Mouse (Mus musculus): ENCODE data around the gene Lemd2. TPM values are rescaled to one million over a fixed set of nuclear protein-coding genes. Genes with fewer than 3 reads are reported as not detected.
A peak's percentile ranks its signal among the peaks of the same experiment; 100 is the strongest.

Lemd2 gene
- total and polyA plus RNA-seq, 3 experiments: 30.0 to 38.3 (median 31.4) TPM

- DNase-seq: no peak
- intact Hi-C loops (cut with DNase I): loop anchor here (5.0 kb wide), 1 partner anchor 159 kb away; no protein-coding TSS in a partner anchor
- Histone ChIP-seq H3K79me2 (replicated peaks; ENCODE audit: control insufficient read depth, insufficient read depth, low read length) (no peaks in the 10 kb centered on the region), H3K27me3 (ENCODE audit: control insufficient read depth, insufficient read depth, low read length) (no peaks in the 10 kb centered on the region), H3K36me3 (ENCODE audit: control insufficient read depth, insufficient read depth, low read length) (no peaks in the 10 kb centered on the region), H3K4me3 (no peak overlapping the region), H3K27ac (no peak overlapping the region), H3K9ac (ENCODE audit: low read depth, low read length) (no peak overlapping the region), H3K4me1 (ENCODE audit: control insufficient read depth, insufficient read depth, low read length) (no peaks in the 10 kb centered on the region)
- TF ChIP-seq POLR2A (IDR thresholded peaks at IDR 0.05; ENCODE audit: insufficient read depth, low read depth, low read length): no peak
- no peak for TF ChIP-seq EP300 (IDR thresholded peaks at IDR 0.05; ENCODE audit: insufficient read depth, low read depth, low read length)
- TF ChIP-seq CTCF (IDR thresholded peaks at IDR 0.05): no peak
- WGBS: 77% methylated on average over 6 of the region's 6 CpGs
Measured at GRCm38 (mm10) chr17:27191189-27191588, 13.1 kb downstream of the Lemd2 start.

- DNase-seq: peak; percentile 46 to 73
- H3K79me2 ChIP-seq (replicated peaks; ENCODE audit: control insufficient read depth, insufficient read depth, low read length): no peaks in the 10 kb centered on the region
- TF ChIP-seq CTCF (IDR thresholded peaks at IDR 0.05) (peak; percentile 98), EP300 (IDR thresholded peaks at IDR 0.05; ENCODE audit: insufficient read depth, low read depth, low read length) (no peak), POLR2A (IDR thresholded peaks at IDR 0.05; ENCODE audit: insufficient read depth, low read depth, low read length) (no peak)
- H3K36me3 ChIP-seq (ENCODE audit: control insufficient read depth, insufficient read depth, low read length): no peaks in the 10 kb centered on the region
- no peak overlapping the region for H3K9ac ChIP-seq (ENCODE audit: low read depth, low read length)
- WGBS: 55% methylated on average over 10 of the region's 10 CpGs
- H3K27me3 ChIP-seq (ENCODE audit: control insufficient read depth, insufficient read depth, low read length): no peaks in the 10 kb centered on the region
- H3K4me3 ChIP-seq: no peak overlapping the region
- H3K4me1 ChIP-seq (ENCODE audit: control insufficient read depth, insufficient read depth, low read length): no peaks in the 10 kb centered on the region
- H3K27ac ChIP-seq: no peak overlapping the region
- intact Hi-C loops (cut with DNase I): loop anchor here (5.0 kb wide), 1 partner anchor 157 kb away; no protein-coding TSS in a partner anchor
Measured at GRCm38 (mm10) chr17:27189640-27190216, 14.5 kb downstream of the Lemd2 start.

GRCm38 (mm10) chr17:27188883-27189282 is 15.4 kb downstream of the Lemd2 start:
- TF ChIP-seq POLR2A (IDR thresholded peaks at IDR 0.05; ENCODE audit: insufficient read depth, low read depth, low read length): no peak
- no peak for TF ChIP-seq EP300 (IDR thresholded peaks at IDR 0.05; ENCODE audit: insufficient read depth, low read depth, low read length)
- TF ChIP-seq CTCF (IDR thresholded peaks at IDR 0.05): no peak
- 68% methylated on average over 9 of the region's 9 CpGs for WGBS

GRCm38 (mm10) chr17:27187059-27187458 is 17.2 kb downstream of the Lemd2 start:
- TF ChIP-seq EP300 (IDR thresholded peaks at IDR 0.05; ENCODE audit: insufficient read depth, low read depth, low read length) (no peak), CTCF (IDR thresholded peaks at IDR 0.05) (no peak), POLR2A (IDR thresholded peaks at IDR 0.05; ENCODE audit: insufficient read depth, low read depth, low read length) (no peak)
- H3K27me3 ChIP-seq (ENCODE audit: control insufficient read depth, insufficient read depth, low read length): no peaks in the 10 kb centered on the region

More at GRCm38 (mm10) chr17:27188883-27189282, 15.4 kb downstream of the Lemd2 start:
- intact Hi-C loops (cut with DNase I): no loop called here
- H3K4me1 ChIP-seq (ENCODE audit: control insufficient read depth, insufficient read depth, low read length): no peaks in the 10 kb centered on the region
- H3K4me3 ChIP-seq: no peak overlapping the region
- H3K27me3 ChIP-seq (ENCODE audit: control insufficient read depth, insufficient read depth, low read length): no peaks in the 10 kb centered on the region
- H3K9ac ChIP-seq (ENCODE audit: low read depth, low read length): no peak overlapping the region
- H3K27ac ChIP-seq: no peak overlapping the region
- H3K36me3 ChIP-seq (ENCODE audit: control insufficient read depth, insufficient read depth, low read length): no peaks in the 10 kb centered on the region
- H3K79me2 ChIP-seq (replicated peaks; ENCODE audit: control insufficient read depth, insufficient read depth, low read length): no peaks in the 10 kb centered on the region
- no peak for DNase-seq

GRCm38 (mm10) chr17:27186068-27186467 is 18.2 kb downstream of the Lemd2 start:
- no peaks in the 10 kb centered on the region for H3K4me1 ChIP-seq (ENCODE audit: control insufficient read depth, insufficient read depth, low read length)
- no peak for DNase-seq
- no peaks in the 10 kb centered on the region for H3K79me2 ChIP-seq (replicated peaks; ENCODE audit: control insufficient read depth, insufficient read depth, low read length)
- no peak overlapping the region for H3K4me3 ChIP-seq
- H3K9ac ChIP-seq (ENCODE audit: low read depth, low read length): no peak overlapping the region
- H3K27ac ChIP-seq: no peak overlapping the region
- H3K36me3 ChIP-seq (ENCODE audit: control insufficient read depth, insufficient read depth, low read length): no peaks in the 10 kb centered on the region
- WGBS: 86% methylated on average over 3 of the region's 3 CpGs
- intact Hi-C loops (cut with DNase I): no loop called here
- TF ChIP-seq EP300 (IDR thresholded peaks at IDR 0.05; ENCODE audit: insufficient read depth, low read depth, low read length) (no peak), CTCF (IDR thresholded peaks at IDR 0.05) (no peak), POLR2A (IDR thresholded peaks at IDR 0.05; ENCODE audit: insufficient read depth, low read depth, low read length) (no peak)
- no peaks in the 10 kb centered on the region for H3K27me3 ChIP-seq (ENCODE audit: control insufficient read depth, insufficient read depth, low read length)

More at GRCm38 (mm10) chr17:27187059-27187458, 17.2 kb downstream of the Lemd2 start:
- H3K36me3 ChIP-seq (ENCODE audit: control insufficient read depth, insufficient read depth, low read length): no peaks in the 10 kb centered on the region
- intact Hi-C loops (cut with DNase I): no loop called here
- H3K4me3 ChIP-seq: no peak overlapping the region
- no peaks in the 10 kb centered on the region for H3K79me2 ChIP-seq (replicated peaks; ENCODE audit: control insufficient read depth, insufficient read depth, low read length)
- no peak for DNase-seq
- no peak overlapping the region for H3K27ac ChIP-seq
- no peaks in the 10 kb centered on the region for H3K4me1 ChIP-seq (ENCODE audit: control insufficient read depth, insufficient read depth, low read length)
- H3K9ac ChIP-seq (ENCODE audit: low read depth, low read length): no peak overlapping the region
- 62% methylated on average over 5 of the region's 5 CpGs for WGBS

- H3K27me3 ChIP-seq (ENCODE audit: control insufficient read depth, insufficient read depth, low read length): no peaks in the 10 kb centered on the region
- H3K27ac ChIP-seq: no peak overlapping the region
- no peak overlapping the region for H3K9ac ChIP-seq (ENCODE audit: low read depth, low read length)
- WGBS: 84% methylated on average over 12 of the region's 12 CpGs
- DNase-seq: no peak
- no peaks in the 10 kb centered on the region for H3K36me3 ChIP-seq (ENCODE audit: control insufficient read depth, insufficient read depth, low read length)
- H3K79me2 ChIP-seq (replicated peaks; ENCODE audit: control insufficient read depth, insufficient read depth, low read length): no peaks in the 10 kb centered on the region
- TF ChIP-seq POLR2A (IDR thresholded peaks at IDR 0.05; ENCODE audit: insufficient read depth, low read depth, low read length): no peak
- no peak for TF ChIP-seq EP300 (IDR thresholded peaks at IDR 0.05; ENCODE audit: insufficient read depth, low read depth, low read length)
- no peak for TF ChIP-seq CTCF (IDR thresholded peaks at IDR 0.05)
- no peak overlapping the region for H3K4me3 ChIP-seq
- intact Hi-C loops (cut with DNase I): no loop called here
- H3K4me1 ChIP-seq (ENCODE audit: control insufficient read depth, insufficient read depth, low read length): no peaks in the 10 kb centered on the region
Measured at GRCm38 (mm10) chr17:27183667-27184292, 20.5 kb downstream of the Lemd2 start.

Measured in heart, adult 2 months (tissue).